Mouse (Mus musculus) MEL (cell line): ENCODE results near the gene Pou2f2. TPM values are rescaled to one million over a fixed set of nuclear protein-coding genes. Genes with fewer than 3 reads are reported as not detected.

ENCODE experiments used
- DNase-seq: peaks from one replicate; pipeline ENCODE4 v3.0.0; 2011; ENCODE audit warnings: low read depth, low spot score
- H3K27ac ChIP-seq: 2 replicates; pipeline ENCODE4 v1.5.1; 2012; ENCODE audit warnings: low read depth, mild to moderate bottlenecking, control low read depth, low read length, moderate library complexity; ENCODE audit not compliant: control insufficient read depth
- H3K27me3 ChIP-seq, 2 experiments: fragments of 150-350 bp in 1 of 2; sonication (generic) in 1 of 2; 2 replicates each; pipeline ENCODE4 v1.6.1; 2012; ENCODE audit warnings: low read length in 2 of 2, mild to moderate bottlenecking in 2 of 2, improper control_type of control experiment in 1 of 2, moderate library complexity in 1 of 2; ENCODE audit not compliant: insufficient read depth in 2 of 2, control insufficient read depth in 1 of 2
- H3K36me3 ChIP-seq, 2 experiments: 2 replicates each; pipeline ENCODE4 v1.6.1; 2012 to 2014; ENCODE audit warnings: low read length in 2 of 2, improper control_type of control experiment in 1 of 2, inconsistent platforms in 1 of 2, mild to moderate bottlenecking in 1 of 2; ENCODE audit not compliant: insufficient read depth in 2 of 2, control insufficient read depth in 1 of 2
- H3K4me1 ChIP-seq, 2 experiments: fragments of 150-350 bp in 1 of 2; sonication (generic) in 1 of 2; 2 replicates each; pipeline ENCODE4 v1.6.1; 2012; ENCODE audit warnings: low read length in 2 of 2, improper control_type of control experiment in 1 of 2, mild to moderate bottlenecking in 1 of 2; ENCODE audit not compliant: insufficient read depth in 2 of 2, control insufficient read depth in 1 of 2
- H3K4me3 ChIP-seq, 2 experiments: fragments of 150-350 bp in 1 of 2; sonication (generic) in 1 of 2; 2 replicates each; pipeline ENCODE4 v1.5.1; 2012; ENCODE audit warnings: low read depth in 2 of 2, low read length in 2 of 2, mild to moderate bottlenecking in 2 of 2, moderate library complexity in 2 of 2, control low read depth in 1 of 2, improper control_type of control experiment in 1 of 2; ENCODE audit not compliant: control insufficient read depth in 1 of 2, insufficient read depth in 1 of 2
- H3K79me2 ChIP-seq: 2 replicates; pipeline ENCODE4 v1.6.1; 2012; ENCODE audit warnings: mild to moderate bottlenecking, low read length, moderate library complexity; ENCODE audit not compliant: control insufficient read depth, poor library complexity, insufficient read depth
- H3K9ac ChIP-seq: 2 replicates; pipeline ENCODE4 v1.6.1; 2012; ENCODE audit warnings: low read depth, mild to moderate bottlenecking, control low read depth, low read length, moderate library complexity; ENCODE audit not compliant: control insufficient read depth, poor library complexity, severe bottlenecking
- H3K9me3 ChIP-seq: fragments of 150-350 bp; sonication (generic); replicated peaks from 2 replicates; pipeline ENCODE4 v1.6.1; 2012; ENCODE audit warnings: mild to moderate bottlenecking, low read length, improper control_type of control experiment, moderate library complexity; ENCODE audit not compliant: insufficient read depth
- CTCF ChIP-seq, 3 experiments: IDR thresholded peaks in 2 of 3; conservative IDR thresholded peaks in 1 of 3; 2 replicates each; pipeline ENCODE4 v1.5.1; 2011 to 2012; ENCODE audit warnings: low read length in 3 of 3, low read depth in 2 of 3, mild to moderate bottlenecking in 2 of 3, improper control_type of control experiment in 1 of 3, inconsistent platforms in 1 of 3, mixed read lengths in 1 of 3, moderate library complexity in 1 of 3; ENCODE audit not compliant: control insufficient read depth in 1 of 3, insufficient read depth in 1 of 3, poor library complexity in 1 of 3, severe bottlenecking in 1 of 3
- ELF1 ChIP-seq: IDR thresholded peaks from 2 replicates; pipeline ENCODE4 v1.6.1; 2014; ENCODE audit warnings: low read depth, mild to moderate bottlenecking, inconsistent platforms, low read length, improper control_type of control experiment, moderate library complexity
- ETS1 ChIP-seq: IDR thresholded peaks from 2 replicates; pipeline ENCODE4 v1.6.1; 2012; ENCODE audit warnings: low read depth, mild to moderate bottlenecking, inconsistent platforms, low read length, improper control_type of control experiment, moderate library complexity
- GABPA ChIP-seq: IDR thresholded peaks from 2 replicates; pipeline ENCODE4 v1.6.1; 2012; ENCODE audit warnings: low read depth, mild to moderate bottlenecking, inconsistent platforms, low read length, improper control_type of control experiment, moderate library complexity
- GATA1 ChIP-seq: IDR thresholded peaks from 2 replicates; pipeline ENCODE4 v1.6.1; 2011; ENCODE audit warnings: low read depth, low read length, improper control_type of control experiment
- HCFC1 ChIP-seq: IDR thresholded peaks from 2 replicates; pipeline ENCODE4 v1.6.1; 2012; ENCODE audit warnings: low read depth, mild to moderate bottlenecking, inconsistent platforms, low read length, improper control_type of control experiment, moderate library complexity
- JUND ChIP-seq: IDR thresholded peaks from 2 replicates; pipeline ENCODE4 v1.6.1; 2011; ENCODE audit warnings: low read depth, mild to moderate bottlenecking, improper control_type of control experiment, low read length
- MAFK ChIP-seq: IDR thresholded peaks from 2 replicates; pipeline ENCODE4 v1.6.1; 2011; ENCODE audit warnings: low read depth, mild to moderate bottlenecking, low read length, improper control_type of control experiment, borderline replicate concordance
- MAX ChIP-seq: IDR thresholded peaks from 2 replicates; pipeline ENCODE4 v1.6.1; 2011; ENCODE audit warnings: low read length, improper control_type of control experiment
- MAZ ChIP-seq: IDR thresholded peaks from 2 replicates; pipeline ENCODE4 v1.6.1; 2012; ENCODE audit warnings: low read depth, mild to moderate bottlenecking, inconsistent platforms, low read length, improper control_type of control experiment
- MXI1 ChIP-seq: IDR thresholded peaks from 2 replicates; pipeline ENCODE4 v1.6.1; 2011; ENCODE audit warnings: mild to moderate bottlenecking, low read depth, low read length, improper control_type of control experiment
- MYB ChIP-seq: IDR thresholded peaks from 2 replicates; pipeline ENCODE4 v1.6.1; 2011; ENCODE audit warnings: mild to moderate bottlenecking, low read depth, low read length, improper control_type of control experiment
- MYC ChIP-seq: IDR thresholded peaks from 2 replicates; pipeline ENCODE4 v1.6.1; 2011; ENCODE audit warnings: low read depth, mild to moderate bottlenecking, low read length, improper control_type of control experiment, moderate library complexity
- NRF1 ChIP-seq: IDR thresholded peaks from 2 replicates; pipeline ENCODE4 v1.6.1; 2014; ENCODE audit warnings: low read depth, mild to moderate bottlenecking, inconsistent platforms, low read length, improper control_type of control experiment, moderate library complexity; ENCODE audit not compliant: poor library complexity, insufficient read depth, severe bottlenecking
- POLR2A ChIP-seq, 2 experiments: IDR thresholded peaks; 2 replicates each; pipeline ENCODE4 v1.6.1; 2011 to 2012; ENCODE audit warnings: low read length in 2 of 2, mild to moderate bottlenecking in 2 of 2, control low read depth in 1 of 2, improper control_type of control experiment in 1 of 2, low read depth in 1 of 2, moderate library complexity in 1 of 2; ENCODE audit not compliant: control insufficient read depth in 1 of 2, insufficient read depth in 1 of 2, poor library complexity in 1 of 2
- POLR2AphosphoS2 ChIP-seq: IDR thresholded peaks from 2 replicates; pipeline ENCODE4 v1.6.1; 2011; ENCODE audit warnings: low read length, improper control_type of control experiment
- RAD21 ChIP-seq: IDR thresholded peaks from 2 replicates; pipeline ENCODE4 v1.6.1; 2011; ENCODE audit warnings: mild to moderate bottlenecking, low read depth, low read length, improper control_type of control experiment
- SMC3 ChIP-seq: IDR thresholded peaks from 2 replicates; pipeline ENCODE4 v1.6.1; 2011; ENCODE audit warnings: low read depth, low read length, improper control_type of control experiment
- TAL1 ChIP-seq: IDR thresholded peaks from 2 replicates; pipeline ENCODE4 v1.6.1; 2012; ENCODE audit warnings: mild to moderate bottlenecking, inconsistent platforms, low read length, moderate library complexity, mixed read lengths
- TBP ChIP-seq: IDR thresholded peaks from 2 replicates; pipeline ENCODE4 v1.8.0; 2011; ENCODE audit warnings: low read depth, low read length, improper control_type of control experiment
- UBTF ChIP-seq: IDR thresholded peaks from 2 replicates; pipeline ENCODE4 v1.6.1; 2012; ENCODE audit warnings: low read depth, mild to moderate bottlenecking, inconsistent platforms, low read length, improper control_type of control experiment, moderate library complexity, borderline replicate concordance; ENCODE audit not compliant: insufficient read depth
- ZKSCAN1 ChIP-seq: IDR thresholded peaks from 2 replicates; pipeline ENCODE4 v1.6.1; 2012; ENCODE audit warnings: low read depth, mild to moderate bottlenecking, inconsistent platforms, low read length, improper control_type of control experiment, moderate library complexity
- ZMIZ1 ChIP-seq: IDR thresholded peaks from 2 replicates; pipeline ENCODE4 v1.6.1; 2012; ENCODE audit warnings: low read depth, mild to moderate bottlenecking, inconsistent platforms, low read length, improper control_type of control experiment, moderate library complexity
- ZNF384 ChIP-seq: IDR thresholded peaks from 2 replicates; pipeline ENCODE4 v1.6.1; 2012; ENCODE audit warnings: low read depth, mild to moderate bottlenecking, inconsistent platforms, low read length, improper control_type of control experiment
- polyA plus RNA-seq, 2 experiments: library from polyadenylated mRNA; stranded (reverse) in 1 of 2; unstranded in 1 of 2; fragments of >175 nt in 1 of 2; fragments of >200 nt in 1 of 2; gene quantifications; 2 replicates each; pipeline versions ENCODE4 v1.2.1 to v1.2.4; 2012; ENCODE audit warnings: low replicate concordance in 2 of 2, low read depth in 1 of 2; ENCODE audit not compliant: insufficient read length in 2 of 2, insufficient read depth in 1 of 2, missing spikeins in 1 of 2
- total RNA-seq: library from RNA; depleted of rRNA; stranded (reverse); fragments of 300-350 nt; gene quantifications from 2 replicates; pipeline ENCODE4 v1.2.3, GENCODE M21; 2012

The Pou2f2 gene
- total and polyA plus RNA-seq, 3 experiments, result 0.73 to 6.4 TPM; not detected in 1

- no peaks in the 10 kb centered on the region for H3K9me3 ChIP-seq
- DNase-seq, result peak; percentile 82
- H3K4me1 ChIP-seq, result peaks cover 9 to 37% of the 10 kb centered on the region in 2 experiments
- no peaks in the 10 kb centered on the region for H3K27me3 ChIP-seq
- no peak overlapping the region for H3K27ac ChIP-seq
- no peak overlapping the region for H3K9ac ChIP-seq
- TF ChIP-seq MAZ, result 0 out of 2 replicates have a peak, but pooled peaks have one; percentile 53
- no peak for TF ChIP-seq HCFC1
- no peak for TF ChIP-seq ZMIZ1
- TF ChIP-seq ELF1, result no peak
- peak; percentile 43 for TF ChIP-seq SMC3
- TF ChIP-seq RAD21, result peak; percentile 50
- no peak for TF ChIP-seq MYC
- TF ChIP-seq UBTF, result no peak
- TF ChIP-seq GATA1, result no peak
- TF ChIP-seq MAX, result no peak
- TF ChIP-seq ETS1, result no peak
- TF ChIP-seq TBP, result no peak
- TF ChIP-seq POLR2A (IDR thresholded peaks at IDR 0.05; ENCODE audit: control insufficient read depth in 1 of 2, insufficient read depth in 1 of 2, low read depth in 1 of 2, low read length in 2 of 2, poor library complexity in 1 of 2), result no peak
- TF ChIP-seq MYB, result no peak
- TF ChIP-seq POLR2AphosphoS2, result no peak
- no peak for TF ChIP-seq JUND
- TF ChIP-seq CTCF (IDR thresholded peaks at IDR 0.05 in 2 of 3, conservative IDR thresholded peaks at IDR 0.05 in 1 of 3; ENCODE audit: control insufficient read depth in 1 of 3, insufficient read depth in 1 of 3, low read depth in 2 of 3, low read length in 3 of 3, poor library complexity in 1 of 3, severe bottlenecking in 1 of 3), result peak; percentile 50 to 71 (median 71)
- 0 out of 2 replicates have a peak, but pooled peaks have one; percentile 21 for TF ChIP-seq MXI1
- no peak for TF ChIP-seq GABPA
- no peak for TF ChIP-seq NRF1
- TF ChIP-seq ZNF384, result no peak
- TF ChIP-seq, all 39 proteins: peak for 5
- Histone ChIP-seq H3K4me3 (no peak overlapping the region), H3K79me2 (peaks cover 36% of the 10 kb centered on the region), H3K36me3 (peaks cover 4 to 31% of the 10 kb centered on the region in 2 experiments)
These were observed 97.0 kb downstream of the Pou2f2 start for GRCm38 (mm10) chr7:25082510-25082909.

DNA sequence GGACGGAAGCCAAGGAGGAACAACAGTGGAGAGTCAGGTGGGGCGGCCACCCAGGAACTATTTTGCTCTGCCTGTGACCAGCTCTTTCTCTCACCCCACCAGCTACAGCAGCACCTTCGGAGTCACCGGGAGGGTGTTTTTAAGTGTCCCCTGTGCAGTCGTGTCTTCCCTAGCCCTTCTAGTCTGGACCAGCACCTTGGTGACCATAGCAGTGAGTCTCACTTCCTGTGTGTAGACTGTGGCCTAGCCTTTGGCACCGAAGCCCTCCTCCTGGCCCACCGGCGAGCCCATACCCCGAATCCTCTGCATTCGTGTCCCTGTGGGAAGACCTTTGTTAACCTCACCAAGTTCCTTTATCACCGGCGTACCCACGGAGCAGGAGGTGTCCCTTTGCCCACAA is 99.1 kb downstream of the Pou2f2 start:
- H3K9ac ChIP-seq, result no peak overlapping the region
- TF ChIP-seq ZKSCAN1 (no peak), JUND (no peak), MAZ (no peak), TAL1 (no peak), NRF1 (no peak), MAFK (no peak), SMC3 (no peak)
- TF ChIP-seq, all 39 proteins: peak for 0
- Histone ChIP-seq H3K4me1 (peaks cover 12 to 44% of the 10 kb centered on the region in 2 experiments), H3K27me3 (no peaks in the 10 kb centered on the region), H3K79me2 (peaks cover 41% of the 10 kb centered on the region), H3K9me3 (no peaks in the 10 kb centered on the region), H3K27ac (no peak overlapping the region), H3K36me3 (peaks cover 4 to 37% of the 10 kb centered on the region in 2 experiments), H3K4me3 (no peak overlapping the region)
- DNase-seq, result no peak
